Mouse (Mus musculus) testis, postnatal 10 days (tissue): ENCODE data around the gene Bcl2l13.
"Not testable (repeated sequence)": the region's sequence is repeated elsewhere in the genome, so short reads cannot be mapped to it uniquely, and the experiment has no call there.

Source experiments
- DNase-seq: peaks from one replicate; pipeline ENCODE4 v3.0.0; 2021; ENCODE audit warnings: low spot score

Gene Bcl2l13

GRCm38 (mm10) chr6:120901776-120902645 lies 66.0 kb downstream of the Bcl2l13 start:
- DNase-seq: no peak

GRCm38 (mm10) chr6:120903450-120903912 lies 67.5 kb downstream of the Bcl2l13 start:
- peak; percentile 65 for DNase-seq

GRCm38 (mm10) chr6:120903961-120904360 lies 67.9 kb downstream of the Bcl2l13 start:
- no peak for DNase-seq

GRCm38 (mm10) chr6:120905111-120905510 lies 69.1 kb downstream of the Bcl2l13 start:
- no peak for DNase-seq

GRCm38 (mm10) chr6:120906521-120906920 lies 70.5 kb downstream of the Bcl2l13 start:
- DNase-seq: peak; percentile 76

GRCm38 (mm10) chr6:120907876-120908597 lies 72.0 kb downstream of the Bcl2l13 start:
- not testable (repeated sequence) for DNase-seq

- no peak for DNase-seq
Measured at GRCm38 (mm10) chr6:120909501-120909900, 73.5 kb downstream of the Bcl2l13 start.

- DNase-seq: no peak
Measured at GRCm38 (mm10) chr6:120911213-120912007, 75.4 kb downstream of the Bcl2l13 start.

GRCm38 (mm10) chr6:120912931-120913330 lies 76.9 kb downstream of the Bcl2l13 start:
- no peak for DNase-seq

- no peak for DNase-seq
Measured at GRCm38 (mm10) chr6:120913783-120914182, 77.8 kb downstream of the Bcl2l13 start.

- no peak for DNase-seq
Measured at GRCm38 (mm10) chr6:120914533-120914910, 78.5 kb downstream of the Bcl2l13 start.

GRCm38 (mm10) chr6:120914911-120915648 lies 79.1 kb downstream of the Bcl2l13 start:
- DNase-seq: peak; percentile 62

- no peak for DNase-seq
Measured at GRCm38 (mm10) chr6:120915649-120915975, 79.6 kb downstream of the Bcl2l13 start.

- peak; percentile 97 for DNase-seq
Measured at GRCm38 (mm10) chr6:120916074-120916971, 80.3 kb downstream of the Bcl2l13 start, which contains the start of gene Bid. Bid (minus strand) TSS chr6:120916853.

GRCm38 (mm10) chr6:120916972-120917881 lies 81.2 kb downstream of the Bcl2l13 start:
- DNase-seq: not testable (repeated sequence)

GRCm38 (mm10) chr6:120917975-120918374 lies 82.0 kb downstream of the Bcl2l13 start:
- no peak for DNase-seq

- not testable (repeated sequence) for DNase-seq
Measured at GRCm38 (mm10) chr6:120924791-120925321, 88.8 kb downstream of the Bcl2l13 start.

GRCm38 (mm10) chr6:120926880-120927279 lies 90.9 kb downstream of the Bcl2l13 start:
- no peak for DNase-seq

- DNase-seq: peak; percentile 70
Measured at GRCm38 (mm10) chr6:120927765-120928164, 91.8 kb downstream of the Bcl2l13 start.
